In the genomic region with DNA sequence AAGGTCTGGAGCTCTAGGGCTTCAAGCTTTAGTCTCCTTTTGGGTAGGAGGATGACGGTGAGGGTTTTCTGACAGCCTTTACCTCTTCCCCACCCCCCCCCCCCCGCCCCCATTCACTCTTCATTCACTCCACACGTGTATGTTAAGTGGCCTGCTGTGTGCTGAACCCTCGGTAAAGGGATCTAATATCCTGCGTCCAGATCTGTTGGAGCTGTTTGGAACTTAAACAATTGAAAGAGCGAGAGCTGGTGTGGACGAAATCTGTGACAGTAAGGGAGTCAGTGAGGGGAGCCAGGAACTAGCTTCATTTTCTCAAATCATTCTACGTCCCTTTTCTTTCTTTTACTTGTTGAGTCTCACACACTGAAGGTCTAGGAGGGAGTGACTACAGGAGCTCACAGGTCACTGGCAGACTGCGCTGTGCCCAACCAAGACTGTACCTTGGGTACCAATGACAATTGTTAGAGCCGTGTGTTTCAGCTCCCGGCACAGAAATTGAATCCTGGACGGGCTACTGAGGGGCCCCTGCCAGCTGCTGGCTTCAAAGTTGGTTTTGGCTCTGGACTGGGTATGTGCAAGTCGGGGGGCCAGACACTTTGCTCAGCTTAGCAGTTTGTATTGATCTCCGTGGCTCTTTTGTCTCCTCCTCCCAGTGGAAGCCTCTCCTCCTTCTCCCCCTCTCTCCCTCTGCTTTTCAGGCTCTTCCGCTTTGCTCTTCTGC, we compare ENCODE assay signal across 7 mouse cellular contexts. TPM values are rescaled to one million over a fixed set of nuclear protein-coding genes. Genes with fewer than 3 reads are reported as not detected.
DNase-seq lines count a peak whose midpoint lies in the region; ATAC-seq and TF ChIP-seq lines count a peak whose summit lies in the region.

A gene (plus strand): TSS at position 689 of the 721 bp plus-strand sequence.

- no peaks in the 10 kb centered on the region for H3K36me3 ChIP-seq in kidney, postnatal 0 days (ENCODE audit: insufficient read depth, low read length)
- no peaks in the 10 kb centered on the region for H3K36me3 ChIP-seq in embryonic facial prominence, embryonic 12.5 days
- H3K36me3 ChIP-seq in neural tube, embryonic 14.5 days (ENCODE audit: control insufficient read depth, insufficient read depth, low read length): no peaks in the 10 kb centered on the region

- TF ChIP-seq CTCF in kidney, postnatal 0 days (IDR thresholded peaks at IDR 0.05; ENCODE audit: low read depth): no peak

- no peaks in the 10 kb centered on the region for H3K9me3 ChIP-seq in kidney, postnatal 0 days (replicated peaks; ENCODE audit: low read length)
- no peaks in the 10 kb centered on the region for H3K9me3 ChIP-seq in embryonic facial prominence, embryonic 12.5 days
- H3K9me3 ChIP-seq in neural tube, embryonic 14.5 days (ENCODE audit: control insufficient read depth, low read length): no peaks in the 10 kb centered on the region

- no peak for ATAC-seq in kidney, postnatal 0 days (replicated peaks; ENCODE audit: low FRiP score, low read depth)
- 0 out of 2 replicates have a peak, but pooled peaks have one; percentile 28 for ATAC-seq in embryonic facial prominence, embryonic 12.5 days (ENCODE audit: insufficient number of reproducible peaks, insufficient read depth, low FRiP score, low TSS enrichment)
- peak; percentile 85 for ATAC-seq in neural tube, embryonic 14.5 days (ENCODE audit: low read depth)

- H3K27ac ChIP-seq in kidney, postnatal 0 days: no peak within 1 kb of the TSS
- H3K27ac ChIP-seq in embryonic facial prominence, embryonic 12.5 days: peak within 1 kb of the TSS; percentile 30; the same call in 1 of the 2 replicates
- H3K27ac ChIP-seq in neural tube, embryonic 14.5 days (ENCODE audit: low read depth, low read length): peak within 1 kb of the TSS; percentile 60

- intact Hi-C loops in left cerebral cortex, postnatal 36 days (cut with DNase I): no loop called here

- WGBS in kidney, postnatal 0 days: 36% methylated on average over 15 of the region's 15 CpGs
- 26% methylated on average over 14 of the region's 15 CpGs for WGBS in embryonic facial prominence, embryonic 12.5 days
- WGBS in neural tube, embryonic 14.5 days: 21% methylated on average over 13 of the region's 15 CpGs

- no peaks in the 10 kb centered on the region for H3K27me3 ChIP-seq in kidney, postnatal 0 days (ENCODE audit: insufficient read depth, low read length)
- 0 out of 2 replicates have a peak, but pooled peaks cover 3% of the 10 kb centered on the region for H3K27me3 ChIP-seq in embryonic facial prominence, embryonic 12.5 days
- H3K27me3 ChIP-seq in neural tube, embryonic 14.5 days (ENCODE audit: control insufficient read depth, insufficient read depth, low read length): no peaks in the 10 kb centered on the region

- peak within 1 kb of the TSS; percentile 28 for H3K4me3 ChIP-seq in kidney, postnatal 0 days (replicated peaks; ENCODE audit: low read depth, low read length)
- peak within 1 kb of the TSS; percentile 36 for H3K4me3 ChIP-seq in embryonic facial prominence, embryonic 12.5 days
- H3K4me3 ChIP-seq in neural tube, embryonic 14.5 days (ENCODE audit: low read depth, low read length): peak within 1 kb of the TSS; percentile 36

- no peak within 1 kb of the TSS for H3K9ac ChIP-seq in kidney, postnatal 0 days (ENCODE audit: low read depth, low read length)
- peak within 1 kb of the TSS; percentile 44; the same call in 1 of the 2 replicates for H3K9ac ChIP-seq in embryonic facial prominence, embryonic 12.5 days
- peak within 1 kb of the TSS; percentile 55 for H3K9ac ChIP-seq in neural tube, embryonic 14.5 days (replicated peaks; ENCODE audit: low read depth, low read length)

- H3K4me1 ChIP-seq in kidney, postnatal 0 days (replicated peaks; ENCODE audit: insufficient read depth, low read length): no peaks in the 10 kb centered on the region
- no peaks in the 10 kb centered on the region for H3K4me1 ChIP-seq in embryonic facial prominence, embryonic 12.5 days
- no peaks in the 10 kb centered on the region for H3K4me1 ChIP-seq in neural tube, embryonic 14.5 days (ENCODE audit: control insufficient read depth, insufficient read depth, low read length)

- H3K4me2 ChIP-seq in kidney, postnatal 0 days (ENCODE audit: low read length): peak within 1 kb of the TSS; percentile 55
- peak within 1 kb of the TSS; percentile 49 for H3K4me2 ChIP-seq in embryonic facial prominence, embryonic 12.5 days (replicated peaks)
- H3K4me2 ChIP-seq in neural tube, embryonic 14.5 days (ENCODE audit: low read depth, low read length): peak within 1 kb of the TSS; percentile 61

- peak; percentile 16 for DNase-seq in kidney, postnatal 0 days (ENCODE audit: low spot score)
- DNase-seq in kidney, postnatal 10 days: no peak
- DNase-seq in frontal cortex, postnatal 36 days (ENCODE audit: low spot score in 2 of 2): peak; percentile 30 to 33
- DNase-seq in left cerebral cortex, postnatal 36 days (ENCODE audit: low spot score in 2 of 2): no peak
- DNase-seq in right cerebral cortex, postnatal 14 days: no peak

RNA-seq across cellular contexts. Expression of the gene that starts here (rescaled TPM):
- polyA plus RNA-seq in kidney, postnatal 0 days (2015; fragmentation: Nextera tagmentation; extraction: Ambion mirVana): 0.07 and 0.24 TPM in 2 replicates
- polyA plus RNA-seq in embryonic facial prominence, embryonic 12.5 days (2016; fragmentation: Nextera tagmentation; extraction: Ambion mirVana): 5.0 and 5.2 TPM in 2 replicates
- total RNA-seq in left cerebral cortex, postnatal 36 days (2021): 10 to 100 TPM; 53.0 to 66.3 TPM
- polyA plus RNA-seq in neural tube, embryonic 14.5 days (2014; fragmentation: Nextera tagmentation; extraction: Ambion mirVana): 25.1 and 27.7 TPM in 2 replicates

Comparison
In these comparisons a context has a peak if more than half of its experiments do, and no peak if none do; other contexts are left out.
1. Peak in DNase-seq, H3K4me3 ChIP-seq and H3K4me2 ChIP-seq in kidney, postnatal 0 days; RNA of the gene not detected or under 1 TPM.
2. DNase-seq: peak in frontal cortex, postnatal 36 days (2 of 2); none in kidney, postnatal 10 days (single experiment), left cerebral cortex, postnatal 36 days (0 of 2) and right cerebral cortex, postnatal 14 days (single experiment).
3. Peak in every context shown above with its lines, with median percentiles within 50 percentile points of each other: H3K4me2 ChIP-seq and H3K4me3 ChIP-seq.